Mouse (Mus musculus) stomach, postnatal 0 days (tissue): ENCODE data around the gene Fuom.

Source experiments
- CTCF ChIP-seq: IDR thresholded peaks from 2 replicates; pipeline ENCODE4 v1.5.1; 2016; ENCODE audit warnings: antibody characterized with exemption, low read depth, mild to moderate bottlenecking, moderate library complexity
- EP300 ChIP-seq: optimal IDR thresholded peaks from 2 replicates; pipeline ENCODE3; 2016; ENCODE audit warnings: antibody characterized with exemption

GRCm38 (mm10) chr7:140067397-140067796 is 34.8 kb downstream of the Fuom start:
- TF ChIP-seq CTCF: no peak
- TF ChIP-seq EP300: no peak
